Mouse (Mus musculus): ENCODE results near the gene Olfr683.

GRCm38 (mm10) chr7:105116536-105116935, 30.3 kb downstream of the Olfr683 start, which contains the start of gene Olfr681:
- no peak for TF ChIP-seq POLR2A (IDR thresholded peaks at IDR 0.05; ENCODE audit: low read depth, low read length)
- no peak for TF ChIP-seq CTCF (conservative IDR thresholded peaks at IDR 0.05; ENCODE audit: insufficient read depth, insufficient read length, low read depth, low read length)
